Mouse (Mus musculus) megakaryocyte, embryonic 14.5 days (primary cell): Measurements from ENCODE around the gene Ccsap. TPM values are rescaled to one million over a fixed set of nuclear protein-coding genes. Genes with fewer than 3 reads are reported as not detected.

Source experiments
- H3K27me3 ChIP-seq: replicated peaks from 2 replicates; pipeline ENCODE3; 2012; ENCODE audit warnings: inconsistent platforms
- H3K36me3 ChIP-seq: replicated peaks from 2 replicates; pipeline ENCODE3; 2012; ENCODE audit warnings: low read length, inconsistent platforms, mixed read lengths
- H3K4me1 ChIP-seq: 2 replicates; pipeline ENCODE4 v1.6.1; 2012; ENCODE audit warnings: inconsistent platforms
- H3K4me3 ChIP-seq: replicated peaks from 2 replicates; pipeline ENCODE3; 2012; ENCODE audit warnings: moderate library complexity, mild to moderate bottlenecking, inconsistent platforms
- H3K9me3 ChIP-seq: 2 replicates; pipeline ENCODE4 v1.6.1; 2012; ENCODE audit warnings: inconsistent platforms
- FLI1 ChIP-seq: IDR thresholded peaks from 2 replicates; pipeline ENCODE4 v1.6.1; 2012; ENCODE audit warnings: low read length, inconsistent platforms, mixed read lengths
- GATA1 ChIP-seq: IDR thresholded peaks from 3 replicates; pipeline ENCODE4 v1.6.1; 2012; ENCODE audit warnings: mixed read lengths, low read length, inconsistent platforms, borderline replicate concordance
- polyA plus RNA-seq: library from polyadenylated mRNA; stranded (reverse); fragments of >175 nt; gene quantifications from 2 replicates; pipeline ENCODE4 v1.2.3, GENCODE M21; 2012; ENCODE audit warnings: low replicate concordance; ENCODE audit not compliant: insufficient read depth

The Ccsap gene
- polyA plus RNA-seq, 1 experiment, result 1.5 TPM

DNA sequence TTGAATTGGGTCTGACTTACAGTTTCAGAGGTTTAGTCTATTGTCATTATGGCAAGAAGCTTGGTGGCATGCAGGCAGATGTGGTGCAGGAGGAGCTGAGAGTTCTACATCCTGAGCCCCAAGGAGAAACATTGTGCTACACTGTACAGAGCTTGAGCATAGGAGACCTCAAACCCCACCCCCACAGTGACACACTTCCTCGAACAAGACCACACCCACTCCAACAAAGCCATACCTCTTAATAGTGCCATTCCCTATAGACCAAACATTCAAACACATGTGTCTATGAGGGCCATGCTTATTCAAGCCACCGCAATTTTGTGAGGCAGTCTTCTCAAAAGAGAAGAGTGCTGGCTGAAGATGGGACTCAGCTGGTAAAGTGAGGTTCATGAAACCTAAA lies 58.5 kb downstream of the Ccsap start:
- no peak for TF ChIP-seq FLI1
- no peak for TF ChIP-seq GATA1
- Histone ChIP-seq H3K4me1 (peaks cover 41% of the 10 kb centered on the region), H3K36me3 (no peaks in the 10 kb centered on the region), H3K27me3 (peaks cover 19% of the 10 kb centered on the region), H3K4me3 (no peak overlapping the region), H3K9me3 (peaks cover 16% of the 10 kb centered on the region)

DNA sequence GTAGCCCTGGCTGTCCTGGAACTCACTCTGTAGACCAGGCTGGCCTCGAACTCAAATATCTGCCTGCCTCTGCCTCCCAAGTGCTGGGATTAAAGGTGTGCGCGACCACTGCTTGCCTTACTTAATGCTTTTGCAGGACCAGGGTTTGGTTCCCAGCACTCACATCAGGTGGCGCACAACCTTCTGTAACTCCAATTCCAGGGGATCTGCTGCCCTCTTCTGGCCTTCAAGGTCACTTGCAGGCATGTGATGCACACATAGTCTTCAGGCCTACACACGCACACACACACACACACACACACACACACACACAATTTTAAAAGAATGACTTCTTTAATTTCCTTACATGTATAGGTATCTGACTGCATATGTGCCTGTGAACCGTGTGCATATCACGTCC lies 59.1 kb downstream of the Ccsap start:
- Histone ChIP-seq H3K9me3 (peaks cover 16% of the 10 kb centered on the region), H3K27me3 (peaks cover 21% of the 10 kb centered on the region), H3K4me3 (no peak overlapping the region), H3K36me3 (no peaks in the 10 kb centered on the region), H3K4me1 (peaks cover 38% of the 10 kb centered on the region)
- no peak for TF ChIP-seq FLI1
- TF ChIP-seq GATA1, result no peak

DNA sequence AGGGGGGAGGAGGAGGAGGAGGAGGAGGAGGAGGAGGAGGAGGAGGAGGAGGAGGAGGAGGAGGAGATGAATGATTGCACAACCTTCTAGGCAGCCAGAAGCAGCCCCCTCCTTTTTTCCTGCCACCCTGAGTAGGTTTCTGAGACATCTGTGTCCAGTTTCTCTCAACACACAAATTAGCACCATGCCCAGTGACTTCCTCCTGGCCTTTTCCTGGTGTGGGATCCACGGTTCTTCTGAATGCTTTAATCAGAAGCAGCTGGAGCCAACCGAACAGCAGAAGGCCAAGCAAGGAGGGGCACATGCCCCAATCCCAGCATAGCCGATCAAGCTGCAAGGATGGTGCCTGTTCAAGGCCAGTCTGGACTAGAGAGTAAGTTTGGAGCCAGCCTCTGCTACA lies 60.1 kb downstream of the Ccsap start:
- no peak overlapping the region for H3K4me3 ChIP-seq
- H3K4me1 ChIP-seq, result peaks cover 30% of the 10 kb centered on the region
- TF ChIP-seq FLI1 (no peak), GATA1 (no peak)

DNA sequence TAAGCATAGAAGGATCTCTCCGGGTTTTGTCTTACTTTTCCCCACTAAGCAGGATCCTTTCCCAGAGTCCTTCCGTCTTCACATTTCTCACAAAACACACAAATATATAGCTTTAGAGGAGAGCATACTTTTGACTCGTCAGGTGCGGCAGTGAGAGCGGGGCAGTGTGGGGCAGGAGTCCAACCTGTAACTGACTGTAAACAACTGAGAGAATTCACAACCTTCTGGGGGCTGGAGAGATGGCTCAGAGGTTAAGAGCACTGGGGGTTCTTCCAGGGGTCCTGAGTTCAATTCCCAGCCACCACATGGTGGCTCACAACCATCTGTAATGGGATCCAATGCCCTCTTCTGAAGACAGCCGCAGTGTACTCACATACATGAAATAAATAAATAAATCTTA lies 60.6 kb downstream of the Ccsap start:
- H3K4me1 ChIP-seq, result peaks cover 30% of the 10 kb centered on the region
- peaks cover 16% of the 10 kb centered on the region for H3K9me3 ChIP-seq
- no peaks in the 10 kb centered on the region for H3K36me3 ChIP-seq
- H3K27me3 ChIP-seq, result peaks cover 25% of the 10 kb centered on the region
- TF ChIP-seq FLI1 (no peak), GATA1 (no peak)
- H3K4me3 ChIP-seq, result no peak overlapping the region

More for the DNA sequence above, 60.1 kb downstream of the Ccsap start:
- Histone ChIP-seq H3K27me3 (peaks cover 21% of the 10 kb centered on the region), H3K36me3 (no peaks in the 10 kb centered on the region), H3K9me3 (peaks cover 16% of the 10 kb centered on the region)

DNA sequence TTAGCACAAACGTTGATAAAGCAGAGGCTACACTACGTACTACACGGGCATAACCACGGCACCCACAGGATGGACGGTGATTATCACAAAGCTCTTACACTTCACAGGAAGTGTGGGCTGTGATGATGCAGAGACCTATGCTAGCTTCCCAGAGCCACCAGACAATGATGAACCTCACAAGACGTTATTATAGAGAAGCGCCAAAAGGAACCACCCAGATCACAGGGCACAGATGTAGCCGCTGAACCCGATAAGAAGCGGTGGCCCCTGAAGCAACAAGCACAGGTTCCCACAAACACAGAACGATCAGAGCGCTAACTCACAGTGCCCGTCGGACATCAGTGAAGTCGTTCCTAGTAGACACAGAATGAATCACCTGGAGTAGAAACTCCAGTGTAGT lies 62.1 kb downstream of the Ccsap start:
- TF ChIP-seq FLI1, result no peak
- peaks cover 34% of the 10 kb centered on the region for H3K27me3 ChIP-seq
- H3K36me3 ChIP-seq, result no peaks in the 10 kb centered on the region
- H3K4me1 ChIP-seq, result peaks cover 34% of the 10 kb centered on the region
- H3K4me3 ChIP-seq, result no peak overlapping the region
- H3K9me3 ChIP-seq, result peaks cover 16% of the 10 kb centered on the region

DNA sequence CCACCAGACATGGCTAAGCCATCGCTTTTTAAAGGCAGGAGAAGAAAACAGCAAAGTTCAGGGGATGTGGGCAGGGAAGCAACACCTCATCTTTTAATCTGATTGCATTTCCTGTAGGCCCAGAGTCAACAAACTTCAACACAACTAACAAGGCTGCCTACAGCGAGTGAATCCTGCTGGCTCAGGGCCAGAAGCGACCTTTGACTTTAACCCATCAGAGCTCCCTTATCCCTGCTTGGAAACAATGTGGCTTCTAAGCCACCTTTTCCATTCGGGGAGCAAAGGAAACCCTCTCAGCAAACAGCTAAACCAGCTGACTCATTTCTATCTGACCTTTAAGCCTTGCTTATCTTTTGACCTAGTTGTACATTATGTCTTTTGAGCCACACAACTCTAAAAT lies 63.3 kb downstream of the Ccsap start:
- Histone ChIP-seq H3K4me1 (peaks cover 34% of the 10 kb centered on the region), H3K4me3 (no peak overlapping the region), H3K9me3 (peaks cover 15% of the 10 kb centered on the region), H3K36me3 (no peaks in the 10 kb centered on the region), H3K27me3 (peaks cover 44% of the 10 kb centered on the region)
- TF ChIP-seq FLI1 (no peak), GATA1 (no peak)

DNA sequence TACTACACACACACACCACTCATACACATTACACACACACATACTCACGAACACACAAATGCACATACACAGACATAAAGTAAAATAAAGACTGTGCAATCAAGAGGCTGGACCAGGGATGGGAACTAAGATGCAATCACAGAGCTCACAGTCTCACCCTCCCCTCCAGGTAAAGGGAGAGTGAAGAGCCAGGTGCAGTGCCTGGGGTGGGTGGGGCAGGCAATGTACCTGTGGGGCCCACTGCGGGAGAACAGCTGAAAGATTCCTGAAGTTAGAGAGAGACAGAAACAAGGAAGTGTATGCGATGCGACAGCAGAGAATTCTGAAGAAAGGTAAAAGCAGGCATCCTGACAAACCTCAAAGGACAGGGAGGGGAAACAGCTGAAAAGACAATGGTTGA lies 65.2 kb downstream of the Ccsap start:
- peaks cover 38% of the 10 kb centered on the region for H3K4me1 ChIP-seq
- peaks cover 5% of the 10 kb centered on the region; the same call in 1 of the 2 replicates for H3K9me3 ChIP-seq
- no peaks in the 10 kb centered on the region for H3K36me3 ChIP-seq
- TF ChIP-seq GATA1, result no peak
- no peak for TF ChIP-seq FLI1
- peaks cover 55% of the 10 kb centered on the region for H3K27me3 ChIP-seq
- H3K4me3 ChIP-seq, result no peak overlapping the region

DNA sequence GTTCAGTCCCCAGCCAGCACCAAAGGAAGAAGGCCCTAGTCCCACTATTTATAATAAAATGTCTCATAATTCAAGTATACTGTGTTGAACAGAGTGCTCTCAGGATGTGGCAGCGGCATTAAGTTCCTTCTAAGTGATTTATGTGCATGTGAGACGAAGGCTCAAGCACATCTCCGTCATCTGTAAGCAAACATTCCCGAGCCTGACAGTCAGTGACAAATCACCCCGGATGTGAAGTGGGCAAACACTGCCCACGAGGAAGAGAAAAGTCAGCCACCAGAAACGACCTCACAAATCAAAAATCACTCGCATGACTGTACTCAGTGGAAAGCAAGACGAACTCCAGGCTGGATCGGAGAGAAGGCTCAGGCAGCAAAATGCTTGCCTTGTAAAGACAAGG lies 66.1 kb downstream of the Ccsap start:
- H3K36me3 ChIP-seq, result no peaks in the 10 kb centered on the region
- no peak overlapping the region for H3K4me3 ChIP-seq
- peaks cover 58% of the 10 kb centered on the region for H3K27me3 ChIP-seq
- TF ChIP-seq GATA1 (no peak), FLI1 (no peak)
- peaks cover 5% of the 10 kb centered on the region; the same call in 1 of the 2 replicates for H3K9me3 ChIP-seq
- H3K4me1 ChIP-seq, result peaks cover 38% of the 10 kb centered on the region

DNA sequence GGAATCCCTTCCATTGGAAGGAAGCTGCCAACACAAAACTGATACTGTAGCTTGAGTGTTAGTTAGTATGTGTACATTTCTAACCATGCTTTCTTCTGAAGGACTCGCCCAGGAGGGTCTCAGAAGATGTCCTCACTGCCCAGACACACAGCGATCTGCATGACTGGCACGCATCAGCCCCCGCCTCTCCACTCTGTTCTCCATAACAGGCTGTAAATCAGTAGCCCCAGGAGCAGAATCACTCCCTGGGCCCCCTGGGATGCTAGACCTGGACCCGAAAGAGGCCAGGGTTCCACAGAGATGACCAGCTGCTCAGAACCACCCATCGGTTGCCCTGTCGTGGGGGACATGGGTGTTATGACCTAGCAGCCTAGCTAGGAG lies 68.2 kb downstream of the Ccsap start:
- Histone ChIP-seq H3K27me3 (peaks cover 48% of the 10 kb centered on the region), H3K4me3 (no peak overlapping the region), H3K4me1 (peaks cover 29% of the 10 kb centered on the region), H3K9me3 (no peaks in the 10 kb centered on the region), H3K36me3 (no peaks in the 10 kb centered on the region)
- no peak for TF ChIP-seq FLI1
- TF ChIP-seq GATA1, result no peak

DNA sequence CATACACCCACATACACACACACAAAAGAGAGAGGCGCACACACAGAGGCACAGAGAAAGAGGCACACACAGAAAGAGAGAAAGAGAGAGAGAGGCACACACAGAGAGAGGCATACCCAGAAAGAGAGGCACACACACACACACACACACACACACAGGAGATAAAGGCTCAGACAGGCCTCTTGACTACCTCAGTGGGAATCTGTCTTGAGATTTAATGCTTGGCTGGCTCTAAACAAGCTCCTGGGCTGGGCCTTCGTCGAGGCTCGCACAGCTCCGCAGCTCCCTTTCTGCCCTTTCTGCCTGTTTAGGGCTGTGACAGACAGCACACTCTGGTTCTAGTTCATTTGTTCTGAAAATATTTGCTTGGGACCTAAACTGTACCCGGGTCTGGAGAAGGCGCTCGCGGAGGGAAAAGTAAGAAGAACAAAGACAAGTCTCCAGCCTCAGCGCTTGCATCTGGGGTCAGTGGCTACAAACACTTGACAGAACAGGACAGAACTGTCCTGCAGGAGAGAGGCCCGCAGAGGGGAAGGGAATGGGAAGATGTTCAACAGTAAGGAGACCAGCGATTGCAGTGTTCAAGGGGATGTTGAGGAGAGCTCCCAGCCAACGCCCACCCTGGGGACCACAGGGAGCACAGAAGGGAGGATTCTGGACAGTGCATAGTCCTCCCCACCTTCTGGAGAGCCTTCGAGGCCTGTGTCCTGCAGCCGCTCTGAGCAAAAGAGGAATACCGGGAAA lies 68.7 kb downstream of the Ccsap start:
- H3K4me1 ChIP-seq, result peaks cover 29% of the 10 kb centered on the region
- H3K36me3 ChIP-seq, result no peaks in the 10 kb centered on the region
- peaks cover 45% of the 10 kb centered on the region for H3K27me3 ChIP-seq
- TF ChIP-seq GATA1 (no peak), FLI1 (no peak)
- H3K9me3 ChIP-seq, result no peaks in the 10 kb centered on the region
- H3K4me3 ChIP-seq, result no peak overlapping the region

Other genes starting within 250 kb of the Ccsap start
- 0.11 TPM in 1 of 2 replicates, not detected in the other for gene Rhou, start 206.3 kb downstream of the Ccsap start, polyA plus RNA-seq
- gene Rab4a, start 54.2 kb downstream of the Ccsap start, polyA plus RNA-seq, result 6.3 TPM in 1 of 2 replicates, not detected in the other
- gene Acta1, start 34.5 kb upstream of the Ccsap start, polyA plus RNA-seq, result 0.45 TPM in 1 of 2 replicates, not detected in the other
- gene Nup133, start 89.1 kb upstream of the Ccsap start, polyA plus RNA-seq, result 2.9 and 8.7 TPM in 2 replicates
- 1.0 and 2.7 TPM in 2 replicates for gene Abcb10, start 122.9 kb upstream of the Ccsap start, polyA plus RNA-seq
- 2.3 and 8.0 TPM in 2 replicates for gene Taf5l, start 161.2 kb upstream of the Ccsap start, polyA plus RNA-seq
- gene Urb2, start 161.3 kb upstream of the Ccsap start, polyA plus RNA-seq, result 0.37 and 0.92 TPM in 2 replicates